Mouse (Mus musculus): Measurements from ENCODE around the gene Sptlc2.

- no peak for TF ChIP-seq CTCF (IDR thresholded peaks at IDR 0.05; ENCODE audit: extremely low read depth, insufficient read depth, low read length)
- TF ChIP-seq POLR2A (IDR thresholded peaks at IDR 0.05; ENCODE audit: extremely low read depth, insufficient read depth, low read length), result no peak
Observed at GRCm38 (mm10) chr12:87265444-87265843, 122.7 kb downstream of the Sptlc2 start.

Data from cortical plate, adult 2 months (tissue).